Mouse (Mus musculus): ENCODE measurements at regions not wholly inside any gene's neighbourhood (a gene's known extent, or its start where the extent isn't known, plus 50 kb on each side); places are given as distances from the start of the nearest gene placed in this dataset.
A peak's percentile ranks its signal among the peaks of the same experiment; 100 is the strongest.

- DNase-seq, result no peak
These were observed 381.5 kb downstream of the Kcnj3 start for GRCm38 (mm10) chr2:55817273-55817672.

- DNase-seq, result peak; percentile 7
These were observed 382.4 kb downstream of the Kcnj3 start for GRCm38 (mm10) chr2:55818220-55818619.

GRCm38 (mm10) chr2:55822726-55823125 lies 387.0 kb downstream of the Kcnj3 start:
- no peak for DNase-seq

- peak; percentile 30 to 31 for DNase-seq
These were observed 405.8 kb downstream of the Kcnj3 start for GRCm38 (mm10) chr2:55841521-55841920.

DNA sequence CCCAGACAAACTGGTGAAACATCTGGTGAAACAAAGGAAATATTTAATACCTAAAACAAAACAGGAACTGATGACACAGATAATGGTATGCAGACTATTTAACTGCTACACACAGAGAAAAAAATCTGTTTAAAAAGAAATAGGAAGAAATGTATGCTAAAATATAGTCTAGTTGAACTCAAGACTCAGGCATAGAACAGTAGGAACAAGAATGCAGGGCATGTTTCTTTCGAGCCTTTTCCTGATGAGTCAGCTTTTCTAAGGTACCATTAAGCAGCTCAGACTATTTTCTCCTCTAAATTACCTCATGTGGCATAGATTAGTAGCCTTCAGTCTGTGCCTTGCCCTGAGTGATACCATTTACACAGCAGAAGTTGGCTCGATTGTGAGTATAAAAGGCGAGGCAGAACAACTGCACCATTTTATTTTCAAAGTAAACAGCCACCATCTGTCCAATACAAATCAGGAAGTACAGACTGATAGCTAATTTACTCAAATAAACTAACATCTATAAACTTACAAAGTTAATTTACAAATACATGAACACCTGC lies 411.1 kb downstream of the Kcnj3 start:
- DNase-seq, result no peak

GRCm38 (mm10) chr2:55862479-55862878 lies 426.7 kb downstream of the Kcnj3 start:
- DNase-seq, result no peak

- DNase-seq, result no peak
These were observed 454.2 kb downstream of the Kcnj3 start for GRCm38 (mm10) chr2:55889976-55890375.

GRCm38 (mm10) chr2:55892821-55893535 lies 457.2 kb downstream of the Kcnj3 start:
- DNase-seq, result no peak

DNA sequence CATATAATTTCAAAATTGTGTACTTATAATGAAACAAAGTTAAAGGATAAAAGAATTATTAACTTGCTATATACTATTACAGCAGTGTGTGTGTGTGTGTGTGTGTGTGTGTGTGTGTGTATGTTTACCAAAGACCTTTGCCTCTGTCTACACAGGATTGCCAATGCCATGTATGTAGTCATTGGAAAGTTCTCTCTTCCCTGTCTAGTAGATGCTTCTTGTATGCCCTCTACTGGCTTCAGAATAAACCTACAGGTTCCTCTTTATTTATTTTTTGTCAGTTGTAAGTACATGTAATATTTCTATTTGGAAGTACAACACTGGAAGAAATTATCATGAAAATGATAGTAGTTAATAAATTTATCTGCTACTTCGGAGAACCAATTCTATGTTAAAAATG lies 484.5 kb downstream of the Kcnj3 start:
- no peak for DNase-seq

Data from kidney, postnatal 4 days (tissue).